ENCODE assay signal across 9 mouse cellular contexts in genomic region chr11:32534453-32535075, GRCm38 (mm10). TPM values are rescaled to one million over a fixed set of nuclear protein-coding genes. Genes with fewer than 3 reads are reported as not detected.
DNase-seq lines count a peak whose midpoint lies in the region; ATAC-seq and TF ChIP-seq lines count a peak whose summit lies in the region.
"Had no signal": no experiment of that assay in that cellular context is flagged by ENCODE, and none has a peak within 500 bp of the region (broad histone marks: within the 10 kb centered on the region; RNA-seq: fewer than 3 reads in every experiment).

No protein-coding gene starts in this region.

- H3K9me3 ChIP-seq in forebrain, embryonic 10.5 days: no peaks in the 10 kb centered on the region
- no peaks in the 10 kb centered on the region for H3K9me3 ChIP-seq in forebrain, embryonic 15.5 days
- no peaks in the 10 kb centered on the region for H3K9me3 ChIP-seq in limb, embryonic 12.5 days
- H3K9me3 ChIP-seq in neural tube, embryonic 15.5 days (replicated peaks): no peaks in the 10 kb centered on the region

- TF ChIP-seq POLR2A in spleen, adult 2 months (IDR thresholded peaks at IDR 0.05; ENCODE audit: low read depth, low read length): no peak

- H3K4me1 ChIP-seq in forebrain, embryonic 10.5 days: peaks cover 61% of the 10 kb centered on the region
- peaks cover 28% of the 10 kb centered on the region for H3K4me1 ChIP-seq in forebrain, embryonic 15.5 days
- H3K4me1 ChIP-seq in spleen, adult 2 months (ENCODE audit: control insufficient read depth, insufficient read depth, insufficient read length): peaks cover 25% of the 10 kb centered on the region; the same call in 1 of the 2 replicates
- H3K4me1 ChIP-seq in limb, embryonic 12.5 days (replicated peaks): peaks cover 22% of the 10 kb centered on the region; the same call in 1 of the 2 replicates
- peaks cover 44% of the 10 kb centered on the region for H3K4me1 ChIP-seq in neural tube, embryonic 15.5 days

- H3K27ac ChIP-seq in forebrain, embryonic 10.5 days: no peak overlapping the region
- no peak overlapping the region for H3K27ac ChIP-seq in forebrain, embryonic 15.5 days (replicated peaks)
- peak overlapping the region; percentile 68 for H3K27ac ChIP-seq in spleen, adult 2 months (ENCODE audit: insufficient read depth, low read length)
- no peak overlapping the region for H3K27ac ChIP-seq in limb, embryonic 12.5 days
- no peak overlapping the region for H3K27ac ChIP-seq in neural tube, embryonic 15.5 days (replicated peaks)

- 70% methylated on average over 7 of the region's 7 CpGs for WGBS in forebrain, embryonic 10.5 days
- 76% methylated on average over 7 of the region's 7 CpGs for WGBS in forebrain, embryonic 15.5 days
- WGBS in spleen, adult 2 months: 20% methylated on average over 7 of the region's 7 CpGs
- WGBS in limb, embryonic 12.5 days: 75% methylated on average over 7 of the region's 7 CpGs
- 78% methylated on average over 7 of the region's 7 CpGs for WGBS in neural tube, embryonic 15.5 days

- no peak for ATAC-seq in forebrain, embryonic 15.5 days (replicated peaks)
- no peak for ATAC-seq in limb, embryonic 12.5 days (ENCODE audit: insufficient number of reproducible peaks, insufficient read depth, low FRiP score, low TSS enrichment, low read depth)
- no peak for ATAC-seq in neural tube, embryonic 15.5 days (ENCODE audit: low FRiP score)

- intact Hi-C loops in left cerebral cortex, postnatal 36 days (cut with DNase I): loop anchor here (5.0 kb wide), 1 partner anchor 82 kb away; no protein-coding TSS in a partner anchor

- peak overlapping the region; percentile 65 for H3K4me3 ChIP-seq in forebrain, embryonic 10.5 days
- no peak overlapping the region for H3K4me3 ChIP-seq in forebrain, embryonic 15.5 days
- H3K4me3 ChIP-seq in spleen, adult 2 months (ENCODE audit: extremely low read depth, insufficient read depth, insufficient read length): peak overlapping the region; percentile 86
- H3K4me3 ChIP-seq in limb, embryonic 12.5 days (replicated peaks): peak overlapping the region; percentile 71; the same call in 1 of the 2 replicates
- H3K4me3 ChIP-seq in neural tube, embryonic 15.5 days (replicated peaks): peak overlapping the region; percentile 70

- TF ChIP-seq CTCF in spleen, adult 2 months (IDR thresholded peaks at IDR 0.05; ENCODE audit: extremely low read depth, insufficient read depth, insufficient read length, insufficient replicate concordance): no peak

- peaks cover 70% of the 10 kb centered on the region for H3K27me3 ChIP-seq in forebrain, embryonic 10.5 days (ENCODE audit: poor library complexity, severe bottlenecking)
- H3K27me3 ChIP-seq in forebrain, embryonic 15.5 days: no peaks in the 10 kb centered on the region
- no peaks in the 10 kb centered on the region for H3K27me3 ChIP-seq in spleen, adult 2 months (ENCODE audit: control insufficient read depth, insufficient read depth, low read length)
- peaks cover 43% of the 10 kb centered on the region for H3K27me3 ChIP-seq in limb, embryonic 12.5 days
- H3K27me3 ChIP-seq in neural tube, embryonic 15.5 days (replicated peaks): peaks cover 5% of the 10 kb centered on the region; the same call in 1 of the 2 replicates

- no peak overlapping the region for H3K9ac ChIP-seq in forebrain, embryonic 15.5 days (replicated peaks)
- no peak overlapping the region for H3K9ac ChIP-seq in limb, embryonic 12.5 days (replicated peaks)
- H3K9ac ChIP-seq in neural tube, embryonic 15.5 days (replicated peaks): no peak overlapping the region

- no peaks in the 10 kb centered on the region for H3K36me3 ChIP-seq in forebrain, embryonic 10.5 days (replicated peaks)
- no peaks in the 10 kb centered on the region for H3K36me3 ChIP-seq in forebrain, embryonic 15.5 days
- peaks cover 2% of the 10 kb centered on the region; the same call in 1 of the 2 replicates for H3K36me3 ChIP-seq in spleen, adult 2 months (ENCODE audit: control insufficient read depth, insufficient read depth, low read length)
- no peaks in the 10 kb centered on the region for H3K36me3 ChIP-seq in limb, embryonic 12.5 days
- H3K36me3 ChIP-seq in neural tube, embryonic 15.5 days: no peaks in the 10 kb centered on the region

- no peak for DNase-seq in forebrain, embryonic 10.5 days (ENCODE audit: extremely low spot score, low spot score)
- DNase-seq in spleen, adult 2 months (ENCODE audit: low read depth in 1 of 2, low spot score in 2 of 2): no peak
- DNase-seq in spleen, adult 18-20 months: no peak
- no peak for DNase-seq in spleen, adult 12 weeks (ENCODE audit: low spot score)
- no peak for DNase-seq in left cerebral cortex, postnatal 36 days (ENCODE audit: low spot score in 2 of 2)

- no peak overlapping the region for H3K4me2 ChIP-seq in forebrain, embryonic 15.5 days (replicated peaks)
- peak overlapping the region; percentile 97 for H3K4me2 ChIP-seq in limb, embryonic 12.5 days
- peak overlapping the region; percentile 99 for H3K4me2 ChIP-seq in neural tube, embryonic 15.5 days

RNA-seq across cellular contexts. Expression of gene Stk10, which starts 1.5 kb away (rescaled TPM):
- 2.0 and 2.3 TPM in 2 replicates for polyA plus RNA-seq in forebrain, embryonic 10.5 days (2016; fragmentation: Nextera tagmentation; extraction: Ambion mirVana)
- polyA plus RNA-seq in forebrain, embryonic 15.5 days (2015; fragmentation: Nextera tagmentation; extraction: Ambion mirVana): 1.4 and 2.1 TPM in 2 replicates
- 82.8 and 87.0 TPM in 2 replicates for polyA plus RNA-seq in spleen, adult 2 months (2012; rRNA removed)
- polyA plus RNA-seq in limb, embryonic 12.5 days (2016; fragmentation: Nextera tagmentation; extraction: Ambion mirVana): 2.4 and 2.6 TPM in 2 replicates
- 2.3 and 3.9 TPM in 2 replicates for polyA plus RNA-seq in neural tube, embryonic 15.5 days (2015; fragmentation: Nextera tagmentation; extraction: Ambion mirVana)
- total RNA-seq in left cerebral cortex, postnatal 36 days (2021): 1 to 10 TPM; 6.7 to 8.7 TPM

RNA-seq across cellular contexts. Expression of gene Efcab9, which starts 2.7 kb away (rescaled TPM):
- polyA plus RNA-seq in forebrain, embryonic 10.5 days (2016; fragmentation: Nextera tagmentation; extraction: Ambion mirVana): 0.21 and 0.25 TPM in 2 replicates
- 0.55 TPM in 1 of 2 replicates, not detected in the other for polyA plus RNA-seq in forebrain, embryonic 15.5 days (2015; fragmentation: Nextera tagmentation; extraction: Ambion mirVana)
- 0.16 and 0.54 TPM in 2 replicates for polyA plus RNA-seq in spleen, adult 2 months (2012; rRNA removed)
- polyA plus RNA-seq in limb, embryonic 12.5 days (2016; fragmentation: Nextera tagmentation; extraction: Ambion mirVana): 0.36 and 0.59 TPM in 2 replicates
- polyA plus RNA-seq in neural tube, embryonic 15.5 days (2015; fragmentation: Nextera tagmentation; extraction: Ambion mirVana): 0.63 TPM in 1 of 2 replicates, not detected in the other
- total RNA-seq in left cerebral cortex, postnatal 36 days (2021): 1 to 10 TPM in 1 of 2 experiments, under 1 TPM in 1; 0.63 to 1.8 TPM
- polyA plus RNA-seq: brain, embryonic 14.5 days had no signal

Comparison
In these comparisons a context has a peak if more than half of its experiments do, and no peak if none do; other contexts are left out.
1. RNA of gene Stk10, which starts 1.5 kb away (polyA plus RNA-seq): 82.8 to 87.0 TPM in spleen, adult 2 months; 2.4 to 2.6 TPM in limb, embryonic 12.5 days, 2.3 to 3.9 TPM in neural tube, embryonic 15.5 days, 1.4 to 2.1 TPM in forebrain, embryonic 15.5 days and 2.0 to 2.3 TPM in forebrain, embryonic 10.5 days; every median in the first group is over 10 times any median in the second.